Mouse (Mus musculus): ENCODE data around the gene Slc34a3. TPM values are rescaled to one million over a fixed set of nuclear protein-coding genes. Genes with fewer than 3 reads are reported as not detected.

Gene Slc34a3
- total RNA-seq, 2 experiments from 2014 or later, result not detected

GRCm38 (mm10) chr2:25252331-25252730 lies 18.2 kb upstream of the Slc34a3 start:
- DNase-seq, result peak; percentile 30 to 36

GRCm38 (mm10) chr2:25246183-25247072 lies 12.3 kb upstream of the Slc34a3 start, which contains the start of gene AL732309.1:
AL732309.1 (minus strand) TSS chr2:25246863.
- no peak for DNase-seq

GRCm38 (mm10) chr2:25244144-25244543 lies 10.0 kb upstream of the Slc34a3 start:
- DNase-seq, result no peak

- no peak for DNase-seq
Measured at GRCm38 (mm10) chr2:25243342-25243741, 9.2 kb upstream of the Slc34a3 start.

GRCm38 (mm10) chr2:25242101-25242506 lies 7.9 kb upstream of the Slc34a3 start, which contains the start of the genes Rnf208 and Cysrt1:
Rnf208 (plus strand) TSS chr2:25242255.
Cysrt1 (minus strand) TSS chr2:25242452.
- peak in 1 of 2 experiments; percentile 25 for DNase-seq

GRCm38 (mm10) chr2:25241438-25241775 lies 7.2 kb upstream of the Slc34a3 start:
- DNase-seq, result no peak

- DNase-seq, result peak; percentile 83 to 86
Measured at GRCm38 (mm10) chr2:25240723-25241437, 6.7 kb upstream of the Slc34a3 start.

GRCm38 (mm10) chr2:25240310-25240709 lies 6.1 kb upstream of the Slc34a3 start:
- DNase-seq, result no peak

GRCm38 (mm10) chr2:25239766-25240165 lies 5.6 kb upstream of the Slc34a3 start:
- DNase-seq, result no peak

GRCm38 (mm10) chr2:25238106-25238505 lies 3.9 kb upstream of the Slc34a3 start:
- DNase-seq, result no peak

- DNase-seq, result no peak
Measured at GRCm38 (mm10) chr2:25237522-25237921, 3.4 kb upstream of the Slc34a3 start.

- DNase-seq, result no peak
Measured at GRCm38 (mm10) chr2:25236614-25237013, 2.5 kb upstream of the Slc34a3 start, which contains the start of gene Rnf224. Rnf224 (minus strand) TSS chr2:25236787.

GRCm38 (mm10) chr2:25234551-25235220 lies 522 bp upstream of the Slc34a3 start:
- no peak for DNase-seq

- DNase-seq, result no peak
Measured at GRCm38 (mm10) chr2:25233421-25233820, 743 bp downstream of the Slc34a3 start.

- no peak for DNase-seq
Measured at GRCm38 (mm10) chr2:25231038-25231437, 3.1 kb downstream of the Slc34a3 start.

GRCm38 (mm10) chr2:25230581-25230980 lies 3.6 kb downstream of the Slc34a3 start:
- DNase-seq, result no peak

GRCm38 (mm10) chr2:25229582-25229981 lies 4.6 kb downstream of the Slc34a3 start:
- no peak for DNase-seq

GRCm38 (mm10) chr2:25228995-25229530 lies 5.1 kb downstream of the Slc34a3 start:
- DNase-seq, result no peak

GRCm38 (mm10) chr2:25228431-25228889 lies 5.7 kb downstream of the Slc34a3 start:
- peak; percentile 86 to 93 for DNase-seq

- DNase-seq, result no peak
Measured at GRCm38 (mm10) chr2:25227406-25227805, 6.8 kb downstream of the Slc34a3 start.

- peak in 1 of 2 experiments; percentile 25 for DNase-seq
Measured at GRCm38 (mm10) chr2:25226864-25227263, 7.3 kb downstream of the Slc34a3 start.

GRCm38 (mm10) chr2:25225811-25226379 lies 8.3 kb downstream of the Slc34a3 start:
- no peak for DNase-seq

All from adrenal gland, postnatal 36 days (tissue).